Mouse (Mus musculus): Measurements from ENCODE around the gene Fam71b. TPM values are rescaled to one million over a fixed set of nuclear protein-coding genes. Genes with fewer than 3 reads are reported as not detected.

Gene Fam71b
- not detected in 2 replicates for polyA plus RNA-seq (2012)

DNA sequence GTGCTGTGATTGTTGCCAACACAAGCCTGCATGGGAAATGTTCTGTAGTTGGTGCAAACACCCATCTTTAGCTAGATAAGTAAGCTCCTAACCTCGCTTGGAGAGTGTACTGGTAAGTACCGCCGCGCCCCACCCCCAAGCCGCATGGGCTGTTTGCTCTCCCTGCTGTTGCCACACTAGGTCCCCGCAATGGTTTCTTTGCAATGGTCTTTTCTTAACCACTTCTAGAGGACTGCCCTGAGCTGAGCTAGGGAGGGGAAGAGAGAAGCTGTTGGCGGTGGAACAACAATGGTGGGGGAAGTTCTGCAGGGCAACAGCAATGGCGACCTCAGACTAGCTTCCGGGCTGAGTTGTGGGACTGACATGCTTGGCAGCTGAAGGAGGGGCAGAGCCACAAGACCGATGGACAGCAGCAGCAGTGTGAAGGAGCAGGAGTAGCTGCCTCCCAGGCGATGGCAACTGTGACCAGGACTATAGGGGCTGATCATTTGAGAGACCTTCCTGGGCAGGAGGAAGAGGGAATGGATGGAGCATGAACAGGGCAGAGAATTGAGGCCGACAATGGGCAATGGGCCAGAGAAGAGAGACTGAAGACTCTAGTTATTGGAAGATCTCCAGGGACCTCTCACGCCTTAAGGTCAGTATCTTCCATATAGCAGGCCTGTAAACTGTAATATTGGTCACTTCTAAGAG is at the start of gene Fam71b:
TSS of gene Fam71b (plus strand) at position 393 of the 693 bp plus-strand sequence.
- no peaks in the 10 kb centered on the region for H3K36me3 ChIP-seq (ENCODE audit: control insufficient read depth)
- no peak within 1 kb of the TSS for H3K4me3 ChIP-seq (replicated peaks)
- H3K4me1 ChIP-seq (ENCODE audit: control insufficient read depth) = peaks cover 9% of the 10 kb centered on the region
- TF ChIP-seq TAL1 (IDR thresholded peaks at IDR 0.05; ENCODE audit: low read length) (no peak), GATA1 (IDR thresholded peaks at IDR 0.05; ENCODE audit: low read length) (no peak)
- no peaks in the 10 kb centered on the region for H3K9me3 ChIP-seq (ENCODE audit: control insufficient read depth, low read length)
- H3K27me3 ChIP-seq (ENCODE audit: control insufficient read depth) = 0 out of 2 replicates have a peak, but pooled peaks cover 3% of the 10 kb centered on the region

DNA sequence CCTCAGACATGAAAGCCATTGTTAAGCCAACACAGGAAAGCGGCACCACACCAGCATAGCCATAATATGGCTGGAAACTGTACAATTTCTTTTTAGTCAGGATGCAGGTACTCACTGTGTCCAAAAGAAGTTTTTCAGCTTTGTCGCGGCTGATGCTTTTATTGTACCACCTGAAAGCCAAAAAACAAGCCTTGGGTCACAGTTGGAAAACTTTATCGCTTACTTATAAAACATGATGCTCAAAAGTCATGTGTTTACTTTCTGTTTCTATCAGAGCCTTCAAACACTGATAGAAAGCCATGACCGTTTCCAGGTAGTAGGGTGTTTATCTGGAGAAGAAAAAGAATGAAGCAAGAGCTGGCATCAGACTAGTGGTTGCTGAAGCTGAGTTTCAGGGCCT is 48.6 kb upstream of the Fam71b start:
- Histone ChIP-seq H3K4me3 (replicated peaks) (no peak overlapping the region), H3K9me3 (ENCODE audit: control insufficient read depth, low read length) (no peaks in the 10 kb centered on the region), H3K4me1 (ENCODE audit: control insufficient read depth) (no peaks in the 10 kb centered on the region), H3K36me3 (ENCODE audit: control insufficient read depth) (no peaks in the 10 kb centered on the region), H3K27me3 (ENCODE audit: control insufficient read depth) (no peaks in the 10 kb centered on the region)
- no peak for TF ChIP-seq TAL1 (IDR thresholded peaks at IDR 0.05; ENCODE audit: low read length)
- TF ChIP-seq GATA1 (IDR thresholded peaks at IDR 0.05; ENCODE audit: low read length) = no peak

DNA sequence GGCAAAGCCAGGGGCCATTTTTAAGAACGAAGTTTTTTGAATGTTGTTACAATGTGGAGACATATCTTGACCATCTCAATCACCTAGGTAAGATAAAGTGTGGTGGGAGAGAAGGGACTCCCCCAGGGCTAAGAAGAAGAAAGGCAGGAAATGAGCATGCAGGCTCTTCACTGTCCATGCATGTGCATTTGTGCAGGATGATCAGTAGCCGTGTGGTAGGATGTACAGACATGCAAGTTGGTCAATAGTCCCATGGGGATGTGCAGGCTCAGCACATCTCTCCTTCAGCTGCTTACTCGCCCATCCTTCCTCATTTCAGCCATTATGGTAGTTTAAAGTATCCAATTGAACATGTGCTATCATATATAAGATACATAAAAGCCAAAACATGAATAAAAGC is 47.9 kb upstream of the Fam71b start:
- Histone ChIP-seq H3K36me3 (ENCODE audit: control insufficient read depth) (no peaks in the 10 kb centered on the region), H3K4me1 (ENCODE audit: control insufficient read depth) (no peaks in the 10 kb centered on the region)
- no peak for TF ChIP-seq TAL1 (IDR thresholded peaks at IDR 0.05; ENCODE audit: low read length)
- no peak for TF ChIP-seq GATA1 (IDR thresholded peaks at IDR 0.05; ENCODE audit: low read length)

DNA sequence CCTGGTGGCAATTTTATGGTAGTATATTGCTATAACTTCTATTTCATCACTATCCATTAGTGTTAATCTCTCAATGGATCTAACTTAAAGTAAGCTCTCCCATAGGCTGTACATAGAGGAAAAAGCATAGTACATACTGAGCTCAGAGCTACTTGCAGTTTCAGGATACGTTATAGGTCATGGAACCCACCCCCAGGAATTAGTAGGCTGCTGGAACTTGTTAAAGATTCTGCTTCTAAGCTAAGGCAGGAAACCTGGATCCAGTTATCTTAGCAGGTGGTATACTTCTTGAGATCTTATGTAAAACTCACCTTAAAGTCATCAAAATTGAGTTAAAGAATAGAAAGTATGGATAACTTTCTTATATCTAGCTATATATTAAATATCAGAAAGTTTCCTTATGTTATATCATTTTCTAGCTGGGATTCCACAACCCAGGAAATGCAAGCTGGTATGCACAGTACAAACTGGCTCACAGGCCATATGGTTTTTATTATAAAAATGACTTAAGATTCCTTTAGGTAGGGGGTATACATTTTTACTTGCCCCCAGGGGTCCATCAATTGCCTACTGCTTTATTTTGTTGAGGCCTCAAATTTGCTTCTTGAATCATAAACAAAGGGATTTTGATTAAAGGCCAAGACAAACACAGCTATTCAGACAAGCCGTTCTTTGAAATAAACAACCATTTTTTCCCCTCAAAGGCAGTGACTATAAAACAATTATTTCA is 46.5 kb upstream of the Fam71b start:
- Histone ChIP-seq H3K4me3 (replicated peaks) (no peak overlapping the region), H3K4me1 (ENCODE audit: control insufficient read depth) (no peaks in the 10 kb centered on the region), H3K9me3 (ENCODE audit: control insufficient read depth, low read length) (no peaks in the 10 kb centered on the region), H3K36me3 (ENCODE audit: control insufficient read depth) (no peaks in the 10 kb centered on the region), H3K27me3 (ENCODE audit: control insufficient read depth) (no peaks in the 10 kb centered on the region)
- TF ChIP-seq GATA1 (IDR thresholded peaks at IDR 0.05; ENCODE audit: low read length) = no peak
- TF ChIP-seq TAL1 (IDR thresholded peaks at IDR 0.05; ENCODE audit: low read length) = no peak

More for the DNA sequence above, 47.9 kb upstream of the Fam71b start:
- H3K27me3 ChIP-seq (ENCODE audit: control insufficient read depth) = no peaks in the 10 kb centered on the region
- H3K4me3 ChIP-seq (replicated peaks) = no peak overlapping the region
- H3K9me3 ChIP-seq (ENCODE audit: control insufficient read depth, low read length) = no peaks in the 10 kb centered on the region

DNA sequence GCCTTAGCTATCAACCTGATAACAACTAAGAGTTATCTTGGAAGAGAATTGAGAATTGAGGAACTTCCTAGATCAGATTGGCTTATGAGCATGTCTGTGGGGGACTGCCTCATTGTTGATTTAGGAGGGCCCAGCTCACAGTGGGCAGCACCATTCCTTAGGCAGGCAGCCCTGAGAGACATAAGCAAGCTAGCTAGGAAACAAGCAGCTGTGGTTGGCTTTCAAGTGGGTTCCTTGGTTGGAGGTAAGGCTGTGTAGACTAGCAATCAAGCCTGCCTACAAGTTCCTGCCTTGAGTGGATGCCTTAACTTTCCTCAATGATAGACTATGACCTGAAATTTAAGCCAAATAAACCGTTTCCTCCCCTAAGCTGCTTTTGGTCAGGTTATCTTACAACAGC is 38.0 kb upstream of the Fam71b start:
- H3K9me3 ChIP-seq (ENCODE audit: control insufficient read depth, low read length) = no peaks in the 10 kb centered on the region
- TF ChIP-seq TAL1 (IDR thresholded peaks at IDR 0.05; ENCODE audit: low read length) = no peak
- no peak for TF ChIP-seq GATA1 (IDR thresholded peaks at IDR 0.05; ENCODE audit: low read length)

DNA sequence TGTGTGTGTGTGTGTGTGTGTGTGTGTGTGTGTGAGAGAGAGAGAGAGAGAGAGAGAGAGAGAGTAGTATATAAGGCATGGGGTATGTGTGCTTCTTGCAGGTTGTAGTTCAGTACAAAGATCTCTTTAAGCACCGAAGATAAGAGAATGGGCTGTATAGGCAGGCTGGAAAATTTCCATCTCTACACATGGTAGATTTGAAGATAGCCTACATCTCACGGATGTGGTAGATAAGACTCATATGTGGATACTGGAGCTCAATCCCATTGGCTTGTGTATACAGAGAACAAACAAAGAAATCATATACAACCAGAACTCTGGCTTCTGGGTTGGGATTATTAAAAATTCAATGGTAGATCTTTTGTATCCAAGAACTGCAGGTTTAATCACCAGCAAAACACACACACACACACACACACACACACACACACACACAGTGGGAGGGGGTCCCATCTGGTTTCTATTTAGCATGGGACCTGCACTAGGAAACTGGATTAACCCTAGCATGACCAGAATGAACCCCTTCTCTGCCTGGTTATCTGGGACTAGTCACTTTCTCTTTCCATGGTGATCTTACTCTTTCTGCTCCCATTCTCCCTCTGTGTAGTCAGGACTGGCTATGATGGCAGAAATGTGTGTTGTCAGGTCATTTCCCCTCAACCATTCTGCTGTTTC is 35.2 kb upstream of the Fam71b start:
- no peaks in the 10 kb centered on the region; the same call in 1 of the 2 replicates for H3K27me3 ChIP-seq (ENCODE audit: control insufficient read depth)
- H3K9me3 ChIP-seq (ENCODE audit: control insufficient read depth, low read length) = no peaks in the 10 kb centered on the region
- no peak for TF ChIP-seq GATA1 (IDR thresholded peaks at IDR 0.05; ENCODE audit: low read length)
- no peak for TF ChIP-seq TAL1 (IDR thresholded peaks at IDR 0.05; ENCODE audit: low read length)
- H3K4me1 ChIP-seq (ENCODE audit: control insufficient read depth) = no peaks in the 10 kb centered on the region
- H3K36me3 ChIP-seq (ENCODE audit: control insufficient read depth) = no peaks in the 10 kb centered on the region
- H3K4me3 ChIP-seq (replicated peaks) = no peak overlapping the region

More for the DNA sequence above, 38.0 kb upstream of the Fam71b start:
- Histone ChIP-seq H3K36me3 (ENCODE audit: control insufficient read depth) (no peaks in the 10 kb centered on the region), H3K4me1 (ENCODE audit: control insufficient read depth) (no peaks in the 10 kb centered on the region), H3K4me3 (replicated peaks) (no peak overlapping the region), H3K27me3 (ENCODE audit: control insufficient read depth) (no peaks in the 10 kb centered on the region; the same call in 1 of the 2 replicates)

DNA sequence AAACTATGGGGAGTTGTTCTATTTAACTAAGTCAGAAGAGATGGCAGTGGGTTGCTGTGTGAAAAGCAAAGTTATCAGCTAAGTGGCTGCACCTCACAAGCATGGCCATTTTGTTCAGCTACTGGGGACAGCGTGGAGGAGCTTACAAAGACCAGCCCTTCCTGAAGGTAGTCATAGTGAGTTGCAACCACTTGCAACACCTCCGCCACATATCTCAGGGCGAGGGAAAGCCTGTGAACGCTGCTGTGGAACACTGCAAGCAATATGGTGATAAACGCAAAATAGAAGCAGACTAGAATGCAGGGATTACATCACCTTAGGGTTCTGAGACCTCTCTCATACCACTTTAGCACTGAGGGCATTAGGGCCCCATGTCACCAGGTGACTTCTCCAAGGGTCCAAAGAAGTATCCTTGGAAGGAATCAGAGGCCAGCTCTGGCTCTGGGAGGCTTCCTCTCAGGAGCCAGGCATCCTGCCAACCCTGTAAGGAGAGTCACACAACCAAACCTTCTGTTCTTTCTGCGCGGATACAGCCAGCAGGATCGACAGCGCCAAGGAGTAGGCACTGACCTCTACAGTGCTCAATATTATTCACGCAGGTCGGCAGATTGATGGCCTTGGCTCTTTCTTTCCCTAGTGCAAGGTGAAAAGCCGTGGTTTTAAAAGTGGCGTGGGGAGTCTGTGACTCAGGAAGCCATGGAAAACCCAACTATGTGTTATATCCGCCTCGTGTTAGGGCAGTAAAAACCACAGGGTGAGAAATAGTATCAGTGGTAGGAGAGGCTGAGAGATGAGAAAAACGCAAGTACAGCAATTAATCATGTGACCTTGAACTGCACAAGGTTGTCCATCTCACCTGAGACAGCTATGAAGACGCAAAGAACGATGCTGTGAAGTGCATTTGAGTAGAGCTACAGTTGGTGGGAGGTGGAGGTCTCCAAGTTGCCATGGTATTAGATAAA is 34.0 kb upstream of the Fam71b start:
- H3K27me3 ChIP-seq (ENCODE audit: control insufficient read depth) = no peaks in the 10 kb centered on the region; the same call in 1 of the 2 replicates
- H3K36me3 ChIP-seq (ENCODE audit: control insufficient read depth) = no peaks in the 10 kb centered on the region
- no peaks in the 10 kb centered on the region for H3K4me1 ChIP-seq (ENCODE audit: control insufficient read depth)
- TF ChIP-seq TAL1 (IDR thresholded peaks at IDR 0.05; ENCODE audit: low read length) (no peak), GATA1 (IDR thresholded peaks at IDR 0.05; ENCODE audit: low read length) (no peak)
- no peaks in the 10 kb centered on the region for H3K9me3 ChIP-seq (ENCODE audit: control insufficient read depth, low read length)
- no peak overlapping the region for H3K4me3 ChIP-seq (replicated peaks)

DNA sequence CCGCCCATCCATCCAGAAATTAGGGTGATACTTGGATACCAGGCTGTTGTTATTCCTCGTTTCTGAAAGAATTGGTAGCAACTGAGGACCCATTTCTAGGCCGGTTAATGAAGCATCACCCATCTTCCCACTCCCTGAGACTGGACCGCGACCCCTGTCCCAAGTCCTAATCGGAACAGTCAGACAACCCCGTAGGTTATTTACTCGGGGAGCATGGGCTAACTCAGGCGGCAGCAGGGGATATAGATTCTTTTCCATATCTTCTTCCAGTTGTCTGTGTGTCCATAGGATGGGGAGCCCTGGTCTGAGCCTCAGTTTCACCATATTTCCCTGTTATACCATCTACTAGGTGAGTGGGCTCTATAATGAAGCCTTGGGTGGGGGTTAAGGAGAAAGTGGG is 32.5 kb upstream of the Fam71b start:
- TF ChIP-seq GATA1 (IDR thresholded peaks at IDR 0.05; ENCODE audit: low read length) = no peak
- no peak for TF ChIP-seq TAL1 (IDR thresholded peaks at IDR 0.05; ENCODE audit: low read length)
- H3K4me1 ChIP-seq (ENCODE audit: control insufficient read depth) = no peaks in the 10 kb centered on the region
- no peaks in the 10 kb centered on the region; the same call in 1 of the 2 replicates for H3K27me3 ChIP-seq (ENCODE audit: control insufficient read depth)
- no peaks in the 10 kb centered on the region for H3K36me3 ChIP-seq (ENCODE audit: control insufficient read depth)
- H3K4me3 ChIP-seq (replicated peaks) = no peak overlapping the region
- no peaks in the 10 kb centered on the region for H3K9me3 ChIP-seq (ENCODE audit: control insufficient read depth, low read length)
